Mouse (Mus musculus) forebrain, embryonic 12.5 days (tissue): ENCODE data around the gene Mgst3. TPM values are rescaled to one million over a fixed set of nuclear protein-coding genes. Genes with fewer than 3 reads are reported as not detected.

Experiments used
- ATAC-seq: fragments of 200-750 bp; cut with Nextera tagmentation; 2 replicates; pipeline ENCODE4 v1.8.0; 2017; ENCODE audit warnings: moderate TSS enrichment; ENCODE audit not compliant: low FRiP score
- H3K27ac ChIP-seq: fragments of 300-500 bp; sonication (generic); 2 replicates; pipeline ENCODE4 v1.5.1; 2016; ENCODE audit warnings: mild to moderate bottlenecking
- H3K27me3 ChIP-seq: fragments of 300-500 bp; sonication (generic); 2 replicates; pipeline ENCODE4 v1.6.1; 2016; ENCODE audit warnings: mild to moderate bottlenecking
- H3K36me3 ChIP-seq: fragments of 300-500 bp; sonication (generic); replicated peaks from 2 replicates; pipeline ENCODE4 v1.6.1; 2016; ENCODE audit warnings: mild to moderate bottlenecking
- H3K4me1 ChIP-seq: fragments of 300-500 bp; sonication (generic); 2 replicates; pipeline ENCODE4 v1.6.1; 2016
- H3K4me2 ChIP-seq: fragments of 300-500 bp; sonication (generic); 2 replicates; pipeline ENCODE4 v1.6.1; 2016; ENCODE audit warnings: mild to moderate bottlenecking, moderate library complexity
- H3K4me3 ChIP-seq: fragments of 300-500 bp; sonication (generic); replicated peaks from 2 replicates; pipeline ENCODE4 v1.5.1; 2016; ENCODE audit warnings: mild to moderate bottlenecking
- H3K9ac ChIP-seq: fragments of 300-500 bp; sonication (generic); 2 replicates; pipeline ENCODE4 v1.6.1; 2016; ENCODE audit warnings: mild to moderate bottlenecking
- H3K9me3 ChIP-seq: fragments of 300-500 bp; sonication (generic); 2 replicates; pipeline ENCODE4 v1.6.1; 2016
- WGBS: fragments of 180-500 bp; shearing (Covaris S2); methylation state at CpG from one replicate; pipeline ENCODE4 v1.1.7; 2016; 5-methylcytosine and 5-hydroxymethylcytosine counted together
- polyA plus RNA-seq: library from polyadenylated mRNA; unstranded; fragments of >200 nt; fragmentation: Nextera tagmentation; extraction: Ambion mirVana; gene quantifications from 2 replicates; pipeline ENCODE4 v1.2.1, GENCODE M21; 2016

Gene Mgst3
- polyA plus RNA-seq, 1 experiment from 2014 or later, result 37.9 TPM

GRCm38 (mm10) chr1:167385211-167385610 is 8.4 kb downstream of the Mgst3 start:
- no peak overlapping the region for H3K27ac ChIP-seq
- no peak overlapping the region for H3K9ac ChIP-seq
- no peaks in the 10 kb centered on the region for H3K27me3 ChIP-seq
- peaks cover 9% of the 10 kb centered on the region for H3K4me1 ChIP-seq
- no peak overlapping the region for H3K4me3 ChIP-seq
- no peak overlapping the region for H3K4me2 ChIP-seq
- no peak for ATAC-seq
- 89% methylated on average over 2 of the region's 2 CpGs for WGBS
- no peaks in the 10 kb centered on the region for H3K36me3 ChIP-seq
- H3K9me3 ChIP-seq, result no peaks in the 10 kb centered on the region

- Histone ChIP-seq H3K4me1 (peaks cover 9% of the 10 kb centered on the region), H3K9ac (no peak overlapping the region), H3K9me3 (no peaks in the 10 kb centered on the region), H3K27me3 (no peaks in the 10 kb centered on the region), H3K4me3 (no peak overlapping the region), H3K4me2 (no peak overlapping the region), H3K27ac (no peak overlapping the region), H3K36me3 (no peaks in the 10 kb centered on the region)
- WGBS, result 71% methylated on average over 3 of the region's 3 CpGs
- no peak for ATAC-seq
These were observed 9.5 kb downstream of the Mgst3 start for GRCm38 (mm10) chr1:167384156-167384555.

- no peak overlapping the region for H3K9ac ChIP-seq
- H3K9me3 ChIP-seq, result no peaks in the 10 kb centered on the region
- no peaks in the 10 kb centered on the region for H3K27me3 ChIP-seq
- 66% methylated on average over 5 of the region's 5 CpGs for WGBS
- no peak overlapping the region for H3K4me3 ChIP-seq
- ATAC-seq, result no peak
- no peak overlapping the region for H3K4me2 ChIP-seq
- H3K36me3 ChIP-seq, result no peaks in the 10 kb centered on the region
- no peak overlapping the region for H3K27ac ChIP-seq
- peaks cover 9% of the 10 kb centered on the region for H3K4me1 ChIP-seq
These were observed 10.5 kb downstream of the Mgst3 start for GRCm38 (mm10) chr1:167383178-167383577.

- H3K9me3 ChIP-seq, result no peaks in the 10 kb centered on the region
- no peak overlapping the region for H3K4me2 ChIP-seq
- H3K36me3 ChIP-seq, result no peaks in the 10 kb centered on the region
- no peak for ATAC-seq
- H3K9ac ChIP-seq, result no peak overlapping the region
- H3K27me3 ChIP-seq, result no peaks in the 10 kb centered on the region
- H3K27ac ChIP-seq, result no peak overlapping the region
- H3K4me3 ChIP-seq, result no peak overlapping the region
- WGBS, result 78% methylated on average over 5 of the region's 5 CpGs
- H3K4me1 ChIP-seq, result peaks cover 9% of the 10 kb centered on the region
These were observed 10.9 kb downstream of the Mgst3 start for GRCm38 (mm10) chr1:167382763-167383162.

GRCm38 (mm10) chr1:167382316-167382715 is 11.3 kb downstream of the Mgst3 start:
- WGBS, result 79% methylated on average over 7 of the region's 7 CpGs
- H3K36me3 ChIP-seq, result no peaks in the 10 kb centered on the region
- no peak for ATAC-seq
- H3K9me3 ChIP-seq, result no peaks in the 10 kb centered on the region
- H3K4me3 ChIP-seq, result no peak overlapping the region
- H3K4me2 ChIP-seq, result no peak overlapping the region
- no peak overlapping the region for H3K27ac ChIP-seq
- H3K9ac ChIP-seq, result no peak overlapping the region
- no peaks in the 10 kb centered on the region for H3K27me3 ChIP-seq
- peaks cover 9% of the 10 kb centered on the region for H3K4me1 ChIP-seq

GRCm38 (mm10) chr1:167381050-167382015 is 12.3 kb downstream of the Mgst3 start:
- Histone ChIP-seq H3K4me3 (no peak overlapping the region), H3K9ac (no peak overlapping the region), H3K27me3 (no peaks in the 10 kb centered on the region), H3K9me3 (no peaks in the 10 kb centered on the region), H3K4me1 (peaks cover 9% of the 10 kb centered on the region), H3K36me3 (no peaks in the 10 kb centered on the region), H3K27ac (no peak overlapping the region), H3K4me2 (no peak overlapping the region)
- 86% methylated on average over 8 of the region's 8 CpGs for WGBS
- no peak for ATAC-seq

- peaks cover 9% of the 10 kb centered on the region for H3K4me1 ChIP-seq
- H3K27ac ChIP-seq, result no peak overlapping the region
- ATAC-seq, result no peak
- no peak overlapping the region for H3K4me3 ChIP-seq
- no peak overlapping the region for H3K9ac ChIP-seq
- no peak overlapping the region for H3K4me2 ChIP-seq
- no peaks in the 10 kb centered on the region for H3K9me3 ChIP-seq
- H3K27me3 ChIP-seq, result no peaks in the 10 kb centered on the region
- WGBS, result 86% methylated on average over 2 of the region's 2 CpGs
- H3K36me3 ChIP-seq, result no peaks in the 10 kb centered on the region
These were observed 13.4 kb downstream of the Mgst3 start for GRCm38 (mm10) chr1:167380223-167380622.

GRCm38 (mm10) chr1:167379751-167380150 is 13.9 kb downstream of the Mgst3 start:
- H3K36me3 ChIP-seq, result no peaks in the 10 kb centered on the region

GRCm38 (mm10) chr1:167378019-167378418 is 15.6 kb downstream of the Mgst3 start:
- Histone ChIP-seq H3K4me2 (no peak overlapping the region), H3K4me1 (peaks cover 13% of the 10 kb centered on the region), H3K9ac (no peak overlapping the region), H3K9me3 (no peaks in the 10 kb centered on the region), H3K27me3 (no peaks in the 10 kb centered on the region), H3K36me3 (no peaks in the 10 kb centered on the region), H3K4me3 (no peak overlapping the region), H3K27ac (no peak overlapping the region)
- ATAC-seq, result no peak
- 63% methylated on average over 6 of the region's 6 CpGs for WGBS

More at GRCm38 (mm10) chr1:167379751-167380150, 13.9 kb downstream of the Mgst3 start:
- Histone ChIP-seq H3K27me3 (no peaks in the 10 kb centered on the region), H3K4me3 (no peak overlapping the region), H3K4me1 (peaks cover 11% of the 10 kb centered on the region), H3K9me3 (no peaks in the 10 kb centered on the region), H3K27ac (no peak overlapping the region), H3K4me2 (no peak overlapping the region), H3K9ac (no peak overlapping the region)
- WGBS, result 64% methylated on average over 5 of the region's 5 CpGs
- ATAC-seq, result no peak

- no peaks in the 10 kb centered on the region for H3K9me3 ChIP-seq
- ATAC-seq, result no peak
- H3K4me3 ChIP-seq, result no peak overlapping the region
- 61% methylated on average over 2 of the region's 2 CpGs for WGBS
- no peak overlapping the region for H3K27ac ChIP-seq
- peaks cover 8% of the 10 kb centered on the region for H3K4me1 ChIP-seq
- no peaks in the 10 kb centered on the region for H3K36me3 ChIP-seq
- H3K27me3 ChIP-seq, result no peaks in the 10 kb centered on the region
- no peak overlapping the region for H3K9ac ChIP-seq
- H3K4me2 ChIP-seq, result no peak overlapping the region
These were observed 18.7 kb downstream of the Mgst3 start for GRCm38 (mm10) chr1:167374942-167375341.

- no peaks in the 10 kb centered on the region for H3K27me3 ChIP-seq
- H3K9ac ChIP-seq, result no peak overlapping the region
- peak; percentile 58 for ATAC-seq
- no peaks in the 10 kb centered on the region for H3K9me3 ChIP-seq
- no peaks in the 10 kb centered on the region for H3K36me3 ChIP-seq
- WGBS, result 19% methylated on average over 15 of the region's 15 CpGs
- H3K4me2 ChIP-seq, result peak overlapping the region; percentile 39
- H3K27ac ChIP-seq, result no peak overlapping the region
- no peak overlapping the region for H3K4me3 ChIP-seq
- H3K4me1 ChIP-seq, result peaks cover 8% of the 10 kb centered on the region
These were observed 19.4 kb downstream of the Mgst3 start for GRCm38 (mm10) chr1:167374003-167374784.

- H3K4me3 ChIP-seq, result no peak overlapping the region
- H3K9me3 ChIP-seq, result no peaks in the 10 kb centered on the region
- H3K4me1 ChIP-seq, result peaks cover 8% of the 10 kb centered on the region
- no peak for ATAC-seq
- H3K27ac ChIP-seq, result no peak overlapping the region
- 94% methylated on average over 7 of the region's 7 CpGs for WGBS
- no peak overlapping the region for H3K4me2 ChIP-seq
- H3K36me3 ChIP-seq, result 0 out of 2 replicates have a peak, but pooled peaks cover under 1% of the 10 kb centered on the region
- no peaks in the 10 kb centered on the region for H3K27me3 ChIP-seq
- no peak overlapping the region for H3K9ac ChIP-seq
These were observed 20.9 kb downstream of the Mgst3 start for GRCm38 (mm10) chr1:167372739-167373138.
